Mouse (Mus musculus) lung, postnatal 4 days (tissue): ENCODE data around the gene Jpt1.
"Not testable (repeated sequence)": the region's sequence is repeated elsewhere in the genome, so short reads cannot be mapped to it uniquely, and the experiment has no call there.

Experiments
- DNase-seq, 2 experiments: peaks; one replicate each; pipeline ENCODE4 v3.0.0; 2021

Gene Jpt1

GRCm38 (mm10) chr11:115514238-115514663 lies at the start of gene Jpt1:
Gene Jpt1 (minus strand): TSS chr11:115514387.
- peak; percentile 97 to 98 for DNase-seq

DNA sequence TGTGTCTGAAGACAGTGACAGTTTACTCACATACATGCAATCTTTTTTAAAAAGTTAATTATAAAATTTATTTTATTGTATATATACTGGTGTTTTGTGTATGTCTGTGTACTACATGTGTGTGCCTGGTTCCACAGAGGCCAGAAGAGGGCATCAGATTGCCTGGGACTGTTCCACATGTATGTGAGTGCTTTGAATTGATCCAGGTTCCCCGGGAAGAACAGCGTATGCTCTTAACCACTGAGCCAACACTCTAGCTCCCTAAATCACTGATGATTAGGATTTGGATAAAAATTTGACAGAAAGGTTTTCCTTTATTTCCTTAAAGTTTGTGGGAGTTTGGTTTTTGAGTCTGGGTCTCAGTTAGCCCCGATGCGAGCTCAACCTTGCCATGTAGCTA lies 49.2 kb upstream of the Jpt1 start:
- no peak for DNase-seq

- no peak for DNase-seq
Measured at GRCm38 (mm10) chr11:115555717-115556116, 41.5 kb upstream of the Jpt1 start.

GRCm38 (mm10) chr11:115552783-115553182 lies 38.6 kb upstream of the Jpt1 start:
- DNase-seq, result peak in 1 of 2 experiments; percentile 15

DNA sequence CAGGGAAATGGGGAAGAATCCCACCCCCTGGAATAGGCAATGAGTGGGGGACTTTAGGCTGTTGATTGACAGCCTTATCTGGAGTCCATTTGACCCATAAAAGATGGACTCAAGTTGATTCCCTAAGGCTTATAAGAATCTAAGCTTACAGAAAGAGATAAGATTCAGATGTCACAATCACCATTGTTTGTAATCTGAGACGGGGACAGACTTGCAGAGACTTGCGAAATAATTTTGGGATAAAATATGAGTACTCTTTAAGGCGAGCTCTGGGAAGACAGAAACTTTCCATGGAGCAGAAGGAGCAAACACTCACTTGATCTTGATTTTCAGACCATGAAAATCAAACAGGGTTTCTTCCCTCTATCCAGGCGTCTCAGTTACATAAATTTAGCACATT lies 29.4 kb upstream of the Jpt1 start:
- DNase-seq, result no peak

- no peak for DNase-seq
Measured at GRCm38 (mm10) chr11:115538045-115538444, 23.9 kb upstream of the Jpt1 start.

DNA sequence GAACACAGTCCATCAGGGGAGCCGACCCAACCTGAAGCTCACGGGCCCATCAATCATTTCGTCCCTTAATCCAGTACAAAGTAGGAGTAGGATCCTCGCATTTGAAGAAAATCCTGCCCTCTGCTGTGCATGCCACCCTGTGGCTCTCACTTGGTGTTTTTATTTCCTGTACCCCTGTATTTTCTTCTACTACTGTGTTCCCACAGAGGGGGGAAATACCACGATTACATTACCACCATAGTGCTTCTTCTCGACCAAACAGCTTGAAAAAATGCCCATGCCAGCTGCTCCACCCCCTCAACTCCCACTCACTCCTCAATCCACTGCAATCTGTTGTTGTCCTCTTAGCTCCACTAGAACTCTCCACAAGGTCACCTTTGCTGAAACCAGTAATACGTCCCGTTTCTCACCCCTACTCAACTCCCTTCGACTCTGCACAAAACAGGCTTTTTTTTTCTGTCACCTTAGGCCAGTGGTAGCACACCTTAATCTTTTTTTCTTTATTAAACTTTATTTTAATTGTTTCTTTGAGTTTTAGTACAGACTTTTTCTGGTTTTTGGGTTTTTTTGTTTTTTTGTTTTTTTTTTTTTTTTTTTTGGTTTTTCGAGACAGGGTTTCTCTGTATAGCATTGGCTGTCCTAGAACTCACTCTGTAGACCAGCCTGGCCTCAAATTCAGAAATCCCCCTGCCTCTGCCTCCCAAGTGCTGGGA lies 22.8 kb upstream of the Jpt1 start:
- no peak for DNase-seq

GRCm38 (mm10) chr11:115536038-115536681 lies 22.0 kb upstream of the Jpt1 start, which contains the start of gene Sumo2:
Gene Sumo2 (minus strand): TSS chr11:115536276.
- peak; percentile 99 for DNase-seq

GRCm38 (mm10) chr11:115535401-115536037 lies 21.3 kb upstream of the Jpt1 start:
- peak; percentile 76 to 89 for DNase-seq

- no peak for DNase-seq
Measured at GRCm38 (mm10) chr11:115534759-115535371, 20.7 kb upstream of the Jpt1 start.

GRCm38 (mm10) chr11:115526446-115526845 lies 12.3 kb upstream of the Jpt1 start:
- not testable (repeated sequence) for DNase-seq

DNA sequence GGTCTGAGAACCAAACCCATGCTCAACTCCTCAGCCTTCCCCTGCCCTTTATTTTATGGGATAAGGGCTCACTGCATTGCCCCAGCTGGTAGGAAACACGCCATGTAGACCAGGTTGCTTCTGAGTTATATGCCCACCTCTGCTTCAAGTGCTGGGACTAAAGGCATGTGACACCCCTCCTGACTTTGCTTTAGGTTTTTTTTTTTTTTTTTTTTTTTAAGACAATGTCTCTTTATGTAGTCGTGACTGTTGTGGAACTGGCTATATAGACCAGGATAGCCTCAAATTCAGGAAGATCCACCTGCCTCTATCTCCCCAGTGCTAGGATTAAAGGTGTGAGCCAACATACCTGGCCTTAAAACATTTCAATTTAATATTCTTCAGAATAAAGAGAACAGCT lies 8.5 kb upstream of the Jpt1 start:
- no peak for DNase-seq

DNA sequence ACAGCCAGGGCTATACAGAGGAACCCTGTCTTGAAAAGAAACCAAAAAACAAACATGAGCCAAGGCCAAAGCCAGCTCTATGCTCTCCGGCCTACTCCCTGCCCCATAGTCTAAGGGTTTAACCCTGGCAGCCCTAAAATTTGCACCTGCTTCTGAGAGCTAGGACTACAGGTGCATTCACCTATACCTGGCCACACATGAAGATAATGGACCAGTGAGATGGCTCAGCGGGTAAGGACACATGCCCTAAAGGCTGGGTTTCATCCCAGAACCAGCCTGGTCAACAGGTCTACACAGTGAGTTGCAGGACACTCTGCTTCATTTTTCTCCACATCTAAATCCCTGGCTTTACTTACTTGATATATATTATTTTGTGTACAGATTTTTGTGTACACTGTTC lies 8.1 kb upstream of the Jpt1 start:
- DNase-seq, result no peak

DNA sequence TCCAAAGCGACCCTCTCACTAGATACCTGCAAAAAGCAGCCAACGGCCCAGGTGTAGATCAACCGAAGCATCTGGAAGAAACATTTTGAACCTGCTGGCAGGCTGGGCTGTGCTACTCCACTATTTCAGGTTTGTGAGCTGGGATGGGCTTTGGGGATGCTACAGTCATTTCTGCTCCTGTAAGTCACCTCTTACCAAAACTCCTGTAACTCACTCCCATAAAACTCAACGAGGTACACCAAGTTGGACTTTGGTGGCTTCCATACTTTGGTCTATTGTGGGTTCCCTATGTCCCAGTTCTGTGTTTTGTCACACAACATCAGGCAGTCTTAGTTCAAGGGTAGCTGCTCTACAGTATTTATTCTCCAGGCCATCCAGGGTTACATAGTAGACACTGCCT lies 6.9 kb upstream of the Jpt1 start:
- no peak for DNase-seq

DNA sequence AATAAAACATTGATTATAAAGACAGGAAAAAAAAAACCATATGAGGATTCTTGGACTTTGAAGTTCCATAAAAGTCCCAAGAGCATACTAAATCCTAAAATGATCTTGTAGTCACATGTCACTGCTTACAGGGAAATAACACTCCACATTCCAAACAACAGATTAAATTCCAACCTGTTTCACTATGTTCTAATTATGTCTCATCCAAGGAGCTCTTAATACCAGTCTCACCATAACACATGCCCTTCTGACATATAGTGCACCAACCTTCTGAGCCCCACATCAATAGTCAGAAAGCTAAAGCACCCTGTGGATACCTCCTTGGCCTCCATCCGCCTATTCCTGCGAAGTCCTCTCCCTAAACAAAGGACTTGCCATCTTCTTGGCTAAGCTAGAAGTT lies 6.0 kb upstream of the Jpt1 start:
- DNase-seq, result no peak

DNA sequence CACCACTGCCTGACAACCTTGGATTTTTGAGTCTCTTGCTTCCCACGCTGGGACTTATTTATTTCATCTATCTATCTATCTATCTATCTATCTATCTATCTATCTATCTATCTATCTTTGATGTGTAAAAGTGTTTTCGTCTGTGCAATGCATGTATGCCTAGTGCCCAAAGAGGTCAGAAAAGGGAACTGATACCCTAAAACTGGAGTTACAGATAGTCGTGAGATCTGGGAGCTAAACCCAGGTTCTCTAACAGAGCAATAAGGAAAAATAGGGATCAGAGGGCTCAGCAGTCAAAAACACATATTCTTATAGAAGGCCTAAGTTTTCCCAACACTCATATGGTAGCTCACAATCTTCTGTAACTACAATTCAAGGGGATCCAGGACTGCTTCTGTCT lies 5.4 kb upstream of the Jpt1 start:
- DNase-seq, result no peak

DNA sequence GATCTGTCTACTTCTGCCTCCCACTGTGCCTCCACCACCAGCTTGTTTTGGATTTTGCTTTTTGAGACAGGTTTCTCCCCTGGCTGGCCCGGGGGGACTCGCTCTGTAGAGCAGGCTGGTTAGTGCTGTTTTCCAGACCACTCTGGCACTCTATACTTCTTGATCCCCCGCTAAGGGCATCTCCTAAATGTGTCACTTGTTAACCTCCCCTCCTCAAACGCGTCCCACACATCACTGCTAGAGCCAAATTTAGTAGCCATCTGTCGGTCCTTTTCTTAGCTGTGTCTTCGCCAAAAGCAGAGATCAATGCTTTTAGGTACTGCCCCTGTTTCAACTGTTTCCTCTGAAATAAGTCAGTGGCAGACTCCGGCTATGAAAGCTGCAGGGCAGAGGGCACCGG lies 4.5 kb upstream of the Jpt1 start:
- no peak for DNase-seq

GRCm38 (mm10) chr11:115516942-115517341 lies 2.8 kb upstream of the Jpt1 start:
- DNase-seq, result no peak

- DNase-seq, result no peak
Measured at GRCm38 (mm10) chr11:115515021-115515420, 834 bp upstream of the Jpt1 start.

DNA sequence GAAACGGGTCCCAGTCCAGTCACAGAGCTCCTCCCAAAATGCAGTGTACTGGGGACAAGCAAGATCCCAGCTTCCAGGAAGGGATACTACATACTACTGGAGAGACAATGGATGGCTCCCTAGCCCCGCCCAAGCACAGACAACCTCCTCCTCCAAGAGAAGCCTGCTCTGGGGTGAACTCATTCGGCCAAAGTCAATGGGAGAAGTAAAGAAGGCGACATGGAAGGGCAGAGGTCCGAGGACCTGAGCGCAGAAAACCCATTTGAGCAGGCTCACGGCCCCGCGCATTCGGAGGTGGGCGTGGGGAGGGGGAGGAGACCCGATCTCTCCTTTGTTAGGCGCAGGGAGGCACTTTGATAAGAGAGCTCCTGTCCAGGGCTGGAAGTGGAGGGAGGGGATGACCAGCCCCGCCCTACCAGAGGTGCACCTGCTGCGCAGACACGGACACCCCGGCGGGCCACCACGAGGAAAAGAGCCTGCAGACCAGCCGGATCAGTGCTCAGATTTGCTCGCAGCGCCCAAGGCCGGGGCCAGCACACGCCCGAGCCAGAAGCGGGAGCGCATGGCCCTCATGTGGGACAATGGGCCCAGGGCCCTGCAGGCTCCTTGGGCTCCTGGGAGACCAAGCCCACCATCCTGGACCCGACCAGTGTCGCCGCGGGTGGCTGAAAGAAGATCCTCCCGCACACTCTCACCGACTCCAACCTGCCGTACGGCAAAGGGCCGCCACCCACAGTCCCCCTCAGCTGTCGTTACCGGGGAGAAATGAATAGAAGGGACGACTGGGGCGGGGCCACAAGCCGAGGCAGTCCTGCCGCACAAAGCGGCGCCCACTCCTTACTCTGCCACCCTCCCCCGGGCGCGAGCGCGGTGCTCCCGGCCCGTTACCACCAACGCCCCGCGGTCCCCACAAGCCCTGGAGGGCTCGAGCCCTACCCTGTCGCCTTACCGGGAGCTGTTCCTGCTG lies 633 bp downstream of the Jpt1 start:
- peak; percentile 57 to 59 for DNase-seq

DNA sequence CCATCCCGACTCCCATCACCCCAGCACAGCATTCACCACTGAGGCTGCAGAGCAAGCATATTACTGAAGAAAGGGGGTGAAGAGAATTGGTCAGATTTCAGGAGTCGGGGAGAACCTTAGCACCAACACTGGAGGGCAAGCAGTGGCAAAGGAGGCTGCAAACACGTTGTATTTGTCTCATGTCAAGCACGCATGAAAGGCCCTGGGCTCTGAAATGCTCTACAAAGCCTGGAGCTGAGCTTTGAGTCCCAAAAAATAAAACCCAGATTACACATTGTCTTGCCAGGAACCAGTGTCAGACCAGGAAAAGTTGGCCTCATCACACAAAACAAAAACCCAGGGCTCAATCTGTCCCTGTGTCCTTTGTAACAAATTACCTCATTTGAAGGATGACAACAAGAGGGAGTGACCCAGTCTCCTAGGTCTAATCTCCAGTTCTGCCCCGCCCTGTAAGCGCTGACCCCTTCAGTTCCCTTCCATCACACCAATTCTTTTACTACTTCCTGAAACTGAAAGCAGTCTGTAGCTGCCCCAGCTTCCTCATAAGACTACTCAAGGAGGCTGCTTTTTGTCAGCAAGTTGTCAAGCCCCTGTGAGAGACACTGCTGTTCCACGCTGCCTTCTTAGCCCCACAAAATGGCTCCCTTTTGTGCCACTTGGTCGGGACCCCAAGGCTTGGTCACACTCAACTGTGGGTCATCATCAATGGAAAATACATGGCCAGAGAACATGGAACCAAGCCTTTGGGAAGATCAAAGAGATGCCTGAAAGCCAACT lies 1.6 kb downstream of the Jpt1 start:
- DNase-seq, result peak; percentile 50 to 53

- DNase-seq, result no peak
Measured at GRCm38 (mm10) chr11:115512004-115512403, 2.2 kb downstream of the Jpt1 start.
